Mouse (Mus musculus) forebrain, embryonic 11.5 days (tissue): ENCODE measurements around the gene Fcer2a. TPM values are rescaled to one million over a fixed set of nuclear protein-coding genes. Genes with fewer than 3 reads are reported as not detected.
A peak's percentile ranks its signal among the peaks of the same experiment; 100 is the strongest.

Source experiments
- ATAC-seq: fragments of 200-750 bp; cut with Nextera tagmentation; replicated peaks from 2 replicates; pipeline ENCODE4 v1.8.0; 2017; ENCODE audit warnings: moderate TSS enrichment; ENCODE audit not compliant: low FRiP score
- DNase-seq: peaks from one replicate; pipeline ENCODE4 v3.0.0-alpha.2; 2017; ENCODE audit warnings: low spot score
- H3K27ac ChIP-seq: fragments of 300-500 bp; sonication (generic); 2 replicates; pipeline ENCODE4 v1.5.1; 2014; ENCODE audit warnings: low read depth, low read length
- H3K27me3 ChIP-seq: fragments of 300-500 bp; sonication (generic); 2 replicates; pipeline ENCODE4 v1.6.1; 2014; ENCODE audit warnings: mild to moderate bottlenecking, low read length, mixed read lengths; ENCODE audit not compliant: control insufficient read depth, insufficient read depth
- H3K36me3 ChIP-seq: fragments of 300-500 bp; sonication (generic); 2 replicates; pipeline ENCODE4 v1.6.1; 2014; ENCODE audit warnings: mild to moderate bottlenecking, low read length, moderate library complexity, mixed read lengths; ENCODE audit not compliant: control insufficient read depth, insufficient read depth
- H3K4me1 ChIP-seq: fragments of 300-500 bp; sonication (generic); replicated peaks from 2 replicates; pipeline ENCODE4 v1.6.1; 2014; ENCODE audit warnings: low read length, mixed read lengths; ENCODE audit not compliant: control insufficient read depth, insufficient read depth
- H3K4me2 ChIP-seq: fragments of 300-500 bp; sonication (generic); 2 replicates; pipeline ENCODE4 v1.6.1; 2014; ENCODE audit warnings: low read depth, mild to moderate bottlenecking, low read length, moderate library complexity, mixed read lengths; ENCODE audit not compliant: severe bottlenecking
- H3K4me3 ChIP-seq: fragments of 300-500 bp; sonication (generic); 2 replicates; pipeline ENCODE4 v1.5.1; 2014; ENCODE audit warnings: low read depth, low read length
- H3K9ac ChIP-seq: fragments of 300-500 bp; sonication (generic); 2 replicates; pipeline ENCODE4 v1.6.1; 2014; ENCODE audit warnings: low read length
- H3K9me3 ChIP-seq: fragments of 300-500 bp; sonication (generic); 2 replicates; pipeline ENCODE4 v1.6.1; 2016; ENCODE audit warnings: low read length, mixed read lengths; ENCODE audit not compliant: control insufficient read depth
- WGBS: fragments of 180-500 bp; shearing (Covaris S2); extraction: QIAGEN DNeasy Blood & Tissue Kit; methylation state at CpG from one replicate; pipeline ENCODE4 v1.1.7; 2014; 5-methylcytosine and 5-hydroxymethylcytosine counted together
- polyA plus RNA-seq: library from polyadenylated mRNA; unstranded; fragments of >200 nt; fragmentation: Nextera tagmentation; extraction: Ambion mirVana; gene quantifications from 2 replicates; pipeline ENCODE4 v1.2.1, GENCODE M21; 2014

Gene Fcer2a
- polyA plus RNA-seq, 1 experiment from 2014 or later: 0.24 TPM

GRCm38 (mm10) chr8:3648990-3649389 is 45.0 kb downstream of the Fcer2a start:
- H3K4me2 ChIP-seq: no peak overlapping the region
- 35% methylated on average over 1 of the region's 1 CpGs for WGBS
- no peak overlapping the region for H3K4me3 ChIP-seq
- no peak overlapping the region for H3K27ac ChIP-seq
- H3K9ac ChIP-seq: no peak overlapping the region
- no peaks in the 10 kb centered on the region for H3K27me3 ChIP-seq
- no peak for DNase-seq
- H3K36me3 ChIP-seq: no peaks in the 10 kb centered on the region
- no peaks in the 10 kb centered on the region for H3K9me3 ChIP-seq
- H3K4me1 ChIP-seq: no peaks in the 10 kb centered on the region
- 0 out of 2 replicates have a peak, but pooled peaks have one; percentile 36 for ATAC-seq

GRCm38 (mm10) chr8:3648268-3648667 is 45.7 kb downstream of the Fcer2a start:
- 87% methylated on average over 1 of the region's 2 CpGs for WGBS
- no peaks in the 10 kb centered on the region for H3K4me1 ChIP-seq
- no peak for DNase-seq
- no peaks in the 10 kb centered on the region for H3K9me3 ChIP-seq
- no peak overlapping the region for H3K27ac ChIP-seq
- ATAC-seq: no peak
- H3K36me3 ChIP-seq: no peaks in the 10 kb centered on the region
- H3K27me3 ChIP-seq: no peaks in the 10 kb centered on the region
- H3K4me2 ChIP-seq: no peak overlapping the region
- H3K4me3 ChIP-seq: no peak overlapping the region
- no peak overlapping the region for H3K9ac ChIP-seq

GRCm38 (mm10) chr8:3647561-3647960 is 46.4 kb downstream of the Fcer2a start:
- WGBS: 76% methylated on average over 4 of the region's 4 CpGs
- ATAC-seq: no peak

GRCm38 (mm10) chr8:3646824-3647531 is 47.0 kb downstream of the Fcer2a start:
- no peaks in the 10 kb centered on the region for H3K36me3 ChIP-seq
- no peaks in the 10 kb centered on the region for H3K27me3 ChIP-seq
- DNase-seq (no peak), ATAC-seq (no peak)
- no peaks in the 10 kb centered on the region for H3K9me3 ChIP-seq
- no peaks in the 10 kb centered on the region for H3K4me1 ChIP-seq
- no peak overlapping the region for H3K9ac ChIP-seq
- no peak overlapping the region for H3K27ac ChIP-seq
- H3K4me2 ChIP-seq: no peak overlapping the region
- WGBS: 84% methylated on average over 6 of the region's 6 CpGs
- H3K4me3 ChIP-seq: no peak overlapping the region

More at GRCm38 (mm10) chr8:3647561-3647960, 46.4 kb downstream of the Fcer2a start:
- no peak overlapping the region for H3K4me2 ChIP-seq
- H3K27ac ChIP-seq: no peak overlapping the region
- H3K9me3 ChIP-seq: no peaks in the 10 kb centered on the region
- H3K27me3 ChIP-seq: no peaks in the 10 kb centered on the region
- no peak overlapping the region for H3K9ac ChIP-seq
- H3K36me3 ChIP-seq: no peaks in the 10 kb centered on the region
- DNase-seq: no peak
- no peaks in the 10 kb centered on the region for H3K4me1 ChIP-seq
- no peak overlapping the region for H3K4me3 ChIP-seq

GRCm38 (mm10) chr8:3645804-3646203 is 48.2 kb downstream of the Fcer2a start:
- no peaks in the 10 kb centered on the region for H3K9me3 ChIP-seq
- no peaks in the 10 kb centered on the region for H3K27me3 ChIP-seq
- no peaks in the 10 kb centered on the region for H3K4me1 ChIP-seq
- ATAC-seq (no peak), DNase-seq (no peak)
- no peak overlapping the region for H3K4me2 ChIP-seq
- H3K27ac ChIP-seq: no peak overlapping the region
- no peak overlapping the region for H3K9ac ChIP-seq
- 28% methylated on average over 5 of the region's 5 CpGs for WGBS
- H3K4me3 ChIP-seq: no peak overlapping the region
- H3K36me3 ChIP-seq: no peaks in the 10 kb centered on the region

Other genes with a start within 250 kb of the Fcer2a start
- 2.9 and 3.8 TPM in 2 replicates for gene Pex11g, start 226.5 kb downstream of the Fcer2a start, polyA plus RNA-seq
- gene Tex45, start 223.3 kb downstream of the Fcer2a start, polyA plus RNA-seq: 0.33 TPM in 1 of 2 replicates, not detected in the other
- 34.1 and 35.1 TPM in 2 replicates for gene Zfp358, start 201.0 kb downstream of the Fcer2a start, polyA plus RNA-seq
- 56.6 and 56.7 TPM in 2 replicates for gene Mcoln1, start 193.7 kb downstream of the Fcer2a start, polyA plus RNA-seq
- gene Pnpla6, start 178.8 kb downstream of the Fcer2a start, polyA plus RNA-seq: 19.2 and 25.0 TPM in 2 replicates
- 7.2 and 7.8 TPM in 2 replicates for gene C330021F23Rik, start 126.2 kb downstream of the Fcer2a start, polyA plus RNA-seq
- gene Camsap3, start 106.9 kb downstream of the Fcer2a start, polyA plus RNA-seq: 15.5 and 16.4 TPM in 2 replicates
- 64.9 and 72.4 TPM in 2 replicates for gene Xab2, start 72.9 kb downstream of the Fcer2a start, polyA plus RNA-seq
- gene Pet100, start 72.6 kb downstream of the Fcer2a start, polyA plus RNA-seq: 88.2 and 93.2 TPM in 2 replicates
- 0.51 TPM in 1 of 2 replicates, not detected in the other for gene Pcp2, start 68.6 kb downstream of the Fcer2a start, polyA plus RNA-seq
- 36.7 and 37.2 TPM in 2 replicates for gene Stxbp2, start 63.2 kb downstream of the Fcer2a start, polyA plus RNA-seq
- 0.41 and 0.68 TPM in 2 replicates for gene Retn, start 38.4 kb downstream of the Fcer2a start, polyA plus RNA-seq
- gene Mcemp1, start 28.4 kb downstream of the Fcer2a start, polyA plus RNA-seq: 0.29 TPM in 1 of 2 replicates, not detected in the other
- 9.3 and 12.1 TPM in 2 replicates for gene Fcor, start 21.8 kb downstream of the Fcer2a start, polyA plus RNA-seq
- gene Trappc5, start 17.9 kb downstream of the Fcer2a start, polyA plus RNA-seq: 34.3 and 42.9 TPM in 2 replicates
- 0.20 and 0.56 TPM in 2 replicates for gene Clec4g, start 26.5 kb upstream of the Fcer2a start, polyA plus RNA-seq
- not detected in 2 replicates for gene Cd209a, start 54.8 kb upstream of the Fcer2a start, polyA plus RNA-seq
- gene Cd209e, start 160.1 kb upstream of the Fcer2a start, polyA plus RNA-seq: not detected in 2 replicates
- gene Cd209d, start 184.4 kb upstream of the Fcer2a start, polyA plus RNA-seq: not detected in 2 replicates
- not detected in 2 replicates for gene Cd209b, start 232.7 kb upstream of the Fcer2a start, polyA plus RNA-seq